Mouse (Mus musculus) B cell, adult 2 months (primary cell): ENCODE data around the gene Etnk2.
"Not testable (repeated sequence)": the region's sequence is repeated elsewhere in the genome, so short reads cannot be mapped to it uniquely, and the experiment has no call there.

Experiments
- DNase-seq, 2 experiments: peaks; one replicate each; pipeline ENCODE4 v3.0.0; 2022

Etnk2 gene

DNA sequence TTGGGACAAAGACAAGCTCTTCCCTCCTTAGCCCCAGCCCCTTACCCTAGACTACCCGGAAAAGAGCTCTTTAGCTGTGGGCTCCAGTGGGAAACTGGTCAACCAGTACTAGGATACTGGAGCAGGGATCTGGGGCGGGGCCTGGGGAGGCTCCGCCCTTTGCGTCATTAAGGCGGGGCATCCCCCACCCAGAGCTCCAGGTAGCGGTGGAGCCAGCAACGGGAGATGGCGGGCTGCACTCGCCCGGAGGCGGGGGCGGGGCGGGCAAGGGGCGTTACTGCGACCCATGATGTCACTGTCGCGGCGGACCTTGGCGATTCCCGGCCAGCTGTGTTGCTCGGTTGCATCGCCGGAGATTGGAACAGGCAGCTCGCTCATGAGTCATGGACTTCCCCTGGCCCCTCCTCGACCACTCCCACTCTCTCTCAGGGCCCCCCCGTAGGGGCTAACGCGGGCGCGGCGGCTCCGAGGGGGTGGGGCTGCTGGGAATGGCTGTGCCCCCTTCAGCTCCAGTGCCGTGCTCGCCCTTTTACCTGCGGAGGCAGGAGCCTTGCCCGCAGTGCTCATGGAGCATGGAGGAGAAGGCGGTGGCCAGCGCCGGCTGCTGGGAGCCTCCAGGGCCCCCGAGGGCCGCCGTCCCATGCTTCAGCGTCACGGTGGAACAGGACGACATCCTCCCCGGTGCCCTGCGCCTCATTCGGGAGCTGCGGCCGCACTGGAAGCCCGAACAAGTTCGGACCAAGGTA is at the start of gene Etnk2:
Gene Etnk2, plus strand, starts transcription at position 297 of the 746 bp plus-strand sequence.
- DNase-seq = peak; percentile 76 to 81

DNA sequence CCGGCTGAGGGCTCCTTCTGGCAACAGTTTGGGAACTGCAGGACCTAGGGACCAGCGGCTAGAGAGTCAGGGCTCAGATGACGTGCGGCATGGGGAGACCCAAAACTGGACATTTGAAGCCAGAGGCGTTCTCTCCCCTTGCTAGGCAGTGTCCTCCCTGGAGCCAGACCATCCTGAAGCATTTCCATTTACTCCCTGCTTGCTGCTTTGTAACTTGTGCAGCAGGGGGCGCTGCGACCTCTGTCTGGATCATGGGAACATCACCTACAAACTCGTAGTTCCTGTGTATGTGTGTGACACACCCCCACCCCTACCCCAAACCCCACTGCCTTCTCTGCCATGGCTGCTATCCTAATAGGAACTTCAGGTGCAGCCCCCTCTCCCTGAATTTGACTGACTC is 49.0 kb upstream of the Etnk2 start:
- peak; percentile 75 for DNase-seq

DNA sequence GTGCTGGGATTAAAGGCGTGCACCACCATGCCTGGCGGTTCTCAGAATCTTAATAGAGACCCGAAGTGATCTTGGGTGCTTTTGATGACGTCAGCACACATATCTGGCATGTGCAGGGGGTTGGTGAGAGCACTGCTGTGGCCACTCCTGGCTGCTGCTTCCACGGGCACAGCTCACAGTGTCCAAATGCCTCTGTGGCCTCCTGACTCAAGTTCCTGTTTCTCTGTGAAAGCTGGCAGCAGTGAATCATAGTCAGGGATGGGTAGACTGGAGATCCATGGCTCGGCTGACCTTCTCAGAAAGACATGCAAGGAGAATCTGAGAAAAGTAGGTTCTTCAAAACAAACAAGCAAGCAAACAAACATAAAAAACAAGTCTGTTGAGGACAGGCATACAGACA is 47.6 kb upstream of the Etnk2 start:
- no peak for DNase-seq

DNA sequence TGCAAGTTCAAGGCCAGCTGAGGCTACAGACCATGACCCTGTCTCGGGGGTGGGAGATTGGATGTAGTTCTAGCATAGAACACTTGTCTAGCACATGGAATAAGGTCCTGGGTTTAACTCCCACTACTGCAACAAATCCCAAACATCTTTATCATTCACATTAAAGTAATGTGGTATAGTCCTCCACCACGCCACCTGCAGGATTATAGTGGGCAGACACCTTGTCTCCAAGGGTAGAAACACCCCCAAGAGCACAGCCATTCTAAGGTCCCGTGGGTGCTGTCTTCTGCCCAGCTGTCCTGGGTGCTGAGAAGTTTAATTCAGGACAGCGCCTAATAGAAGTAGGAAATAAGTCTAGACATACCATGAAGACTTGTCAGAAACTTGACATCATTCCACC is 46.8 kb upstream of the Etnk2 start:
- peak; percentile 16 to 25 for DNase-seq

DNA sequence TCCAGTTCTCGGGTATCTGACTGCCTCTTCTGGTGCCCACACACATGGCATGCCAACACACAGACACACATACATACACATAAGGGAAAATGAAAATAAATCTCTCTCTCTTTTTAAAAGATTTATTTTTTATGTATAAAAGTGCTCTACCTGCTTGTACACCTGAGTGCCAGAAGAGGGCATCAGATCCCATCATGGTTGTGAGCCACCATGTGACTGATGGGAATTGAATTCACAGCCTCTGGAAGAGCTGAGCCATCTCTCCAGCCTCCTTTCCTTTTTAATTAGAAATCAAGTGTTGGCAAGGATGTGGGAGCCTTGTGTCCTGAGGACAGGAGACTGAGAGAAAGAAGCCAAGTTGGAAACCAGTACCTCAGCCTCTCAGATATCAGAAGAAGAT is 46.2 kb upstream of the Etnk2 start:
- DNase-seq = no peak

DNA sequence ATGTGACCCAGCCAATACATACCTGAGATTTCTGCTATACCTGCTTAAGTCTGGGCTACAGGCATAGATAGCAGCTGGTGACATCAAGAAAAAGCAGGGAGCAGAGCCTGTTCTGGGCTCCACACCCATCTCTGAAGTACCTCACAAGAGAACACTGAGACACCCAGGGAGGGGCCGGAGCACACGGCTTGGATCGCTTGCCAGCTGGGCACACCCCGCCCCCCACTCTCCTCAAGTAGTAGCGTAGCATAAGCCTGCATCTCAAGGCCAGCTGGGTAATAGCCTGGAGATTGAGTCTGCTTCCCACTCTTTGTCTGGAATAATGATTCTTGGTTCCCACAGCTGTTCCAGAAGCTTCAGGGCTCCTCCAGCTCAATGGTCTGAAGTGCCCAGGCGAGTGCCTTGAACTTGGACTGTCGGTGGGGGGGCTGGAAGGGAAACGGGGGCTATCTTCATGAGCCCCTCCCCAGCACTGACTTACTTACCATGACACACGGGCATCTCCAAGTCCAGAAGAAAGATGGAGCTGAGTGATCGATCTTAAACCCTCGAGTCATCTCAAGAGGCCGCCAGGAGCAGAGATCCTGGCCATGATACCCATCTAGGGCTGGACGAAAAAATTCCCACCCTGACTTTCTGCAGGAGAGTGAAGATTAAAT is 42.0 kb upstream of the Etnk2 start, which contains the start of gene Kiss1:
Gene Kiss1, plus strand, starts transcription at position 609 of the 659 bp plus-strand sequence.
- no peak for DNase-seq

DNA sequence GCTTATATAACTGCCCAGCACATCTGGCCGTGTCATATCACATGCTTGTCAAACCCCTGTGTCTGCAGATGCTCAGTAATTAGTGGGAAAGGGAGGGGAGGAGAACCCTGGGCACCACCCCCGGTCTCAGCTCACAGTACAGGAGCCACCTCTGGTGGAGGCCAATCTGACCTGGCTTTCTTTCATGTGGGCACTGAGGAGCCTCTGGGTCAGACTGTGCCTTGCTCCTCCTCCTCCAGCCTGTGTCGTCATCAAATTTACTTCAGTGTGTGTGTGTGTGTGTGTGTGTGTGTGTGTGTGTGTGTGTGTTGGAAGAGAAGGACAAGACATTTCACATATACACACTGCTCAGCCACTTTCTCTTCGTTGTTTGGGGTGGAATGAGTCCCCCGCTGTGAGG is 40.0 kb upstream of the Etnk2 start:
- no peak for DNase-seq

DNA sequence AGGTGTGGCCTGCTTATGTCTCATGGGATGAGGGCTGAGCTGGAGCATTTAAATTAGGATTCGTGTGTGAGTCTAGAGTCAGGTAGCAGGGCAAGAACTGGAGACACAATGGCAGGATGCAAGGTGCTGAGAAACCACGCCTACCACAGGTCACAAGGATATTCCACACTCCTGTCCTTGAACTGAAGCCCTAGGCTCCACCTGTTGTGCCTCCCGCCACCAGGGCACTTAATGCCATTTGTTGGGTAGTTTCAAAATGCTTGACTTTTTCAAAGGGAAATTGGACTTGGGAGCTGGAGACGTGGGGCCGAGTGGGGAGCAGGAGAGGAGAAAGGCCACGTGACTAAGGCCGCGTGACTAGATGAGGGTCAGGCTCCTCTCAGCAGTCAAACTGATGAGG is 37.4 kb upstream of the Etnk2 start:
- no peak for DNase-seq

DNA sequence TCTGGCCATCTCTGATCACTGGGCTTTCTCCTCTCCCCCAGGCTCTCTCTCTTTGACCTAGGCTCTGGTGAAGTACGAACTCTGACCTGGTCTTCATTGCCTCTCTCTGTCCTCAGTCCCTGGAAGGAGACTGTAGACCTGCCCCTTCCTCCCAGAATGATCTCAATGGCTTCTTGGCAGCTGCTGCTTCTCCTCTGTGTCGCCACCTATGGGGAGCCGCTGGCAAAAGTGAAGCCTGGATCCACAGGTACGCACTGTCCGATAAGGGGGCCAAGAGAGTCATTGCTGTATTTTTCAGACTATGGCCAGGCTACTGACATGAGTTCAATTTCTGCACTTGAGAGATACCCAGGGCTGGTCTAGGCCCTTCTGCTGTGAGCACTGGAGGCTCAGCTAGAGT is 36.3 kb upstream of the Etnk2 start:
- no peak for DNase-seq

DNA sequence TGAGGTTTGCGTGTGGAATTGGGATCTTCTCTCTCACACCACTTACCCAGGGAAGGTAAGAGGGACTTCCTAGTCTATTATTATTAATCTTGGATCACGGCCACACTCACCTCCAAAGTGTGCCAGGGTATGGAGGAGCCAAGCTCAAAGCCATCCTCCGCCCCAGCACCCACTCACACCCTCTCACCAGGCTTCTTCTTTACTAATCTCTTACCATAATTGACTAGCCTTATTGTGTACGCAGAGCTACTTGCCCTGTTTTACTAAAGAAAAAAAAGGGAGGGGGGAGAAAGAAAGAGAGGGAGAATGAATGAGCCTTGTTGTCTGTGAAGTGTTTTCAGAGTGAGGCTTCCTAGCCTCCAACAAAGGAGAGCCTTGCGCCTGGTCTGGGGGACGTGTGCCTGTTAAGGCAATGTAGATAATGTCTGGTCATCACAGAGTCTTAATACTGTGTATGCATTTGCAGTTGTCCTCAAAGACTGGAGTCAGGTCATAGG is 35.0 kb upstream of the Etnk2 start:
- DNase-seq = no peak

DNA sequence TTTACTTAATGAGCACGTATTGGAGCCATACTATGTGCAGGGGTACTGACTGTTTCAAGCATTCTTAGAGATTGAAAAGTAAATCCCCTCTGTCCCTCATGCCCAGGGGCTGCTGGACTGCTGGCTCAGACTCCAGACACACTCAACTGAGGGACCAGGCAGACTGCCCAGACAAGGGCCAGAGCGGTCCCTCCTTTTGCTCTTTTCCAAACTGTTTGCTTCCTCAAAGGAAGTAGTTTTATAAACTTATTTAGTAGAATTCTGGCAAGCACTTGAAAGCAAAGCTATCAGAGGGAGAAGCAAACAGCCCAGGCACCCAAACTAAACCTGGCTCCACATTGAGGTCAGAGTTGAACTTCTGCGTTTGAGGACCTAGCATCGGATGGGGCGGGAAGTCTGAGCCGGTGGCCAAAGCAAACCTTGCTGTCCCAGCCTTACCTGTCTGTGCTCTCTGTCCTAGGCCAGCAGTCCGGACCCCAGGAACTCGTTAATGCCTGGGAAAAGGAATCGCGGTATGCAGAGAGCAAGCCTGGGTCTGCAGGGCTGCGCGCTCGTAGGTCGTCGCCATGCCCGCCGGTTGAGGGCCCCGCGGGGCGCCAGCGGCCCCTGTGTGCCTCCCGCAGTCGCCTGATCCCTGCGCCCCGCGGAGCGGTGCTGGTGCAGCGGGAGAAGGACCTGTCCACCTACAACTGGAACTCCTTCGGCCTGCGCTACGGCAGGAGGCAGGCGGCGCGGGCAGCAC is 34.3 kb upstream of the Etnk2 start:
- no peak for DNase-seq

DNA sequence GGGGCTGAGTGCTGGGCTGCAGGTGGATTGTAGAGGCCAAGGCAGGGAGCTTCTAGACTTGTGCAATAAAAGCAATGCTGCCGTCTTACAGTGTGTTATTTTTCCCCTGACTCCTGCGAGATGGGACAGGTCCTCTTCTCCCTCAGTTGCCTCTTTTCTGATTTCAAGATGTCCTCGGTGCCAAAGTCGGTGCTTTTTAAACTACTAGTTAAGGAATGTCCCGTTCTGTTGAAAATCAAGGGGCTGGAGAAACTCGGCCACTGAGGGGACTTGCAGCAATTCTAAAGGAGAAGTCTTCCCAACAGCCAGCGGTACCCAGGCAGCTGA is 33.8 kb upstream of the Etnk2 start:
- DNase-seq = no peak

DNA sequence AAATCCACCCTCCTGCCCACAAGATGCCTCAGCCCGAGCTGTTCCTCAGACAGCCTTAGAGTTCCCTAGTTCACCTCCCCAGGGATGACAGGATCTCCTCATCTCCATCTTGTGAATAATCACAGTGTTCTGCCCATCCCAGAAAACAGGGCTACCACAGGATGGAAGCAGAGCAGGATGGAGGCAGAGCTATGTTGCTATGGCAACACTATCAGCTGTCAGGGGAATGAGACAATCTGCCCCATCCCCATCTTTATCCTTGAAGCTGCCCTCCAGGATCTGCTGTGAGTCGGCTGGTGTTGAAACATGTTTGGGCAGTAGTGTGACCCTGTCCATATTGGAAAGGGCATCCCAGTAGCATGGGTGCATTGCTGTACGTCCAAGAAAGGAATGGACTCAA is 32.2 kb upstream of the Etnk2 start:
- no peak for DNase-seq

DNA sequence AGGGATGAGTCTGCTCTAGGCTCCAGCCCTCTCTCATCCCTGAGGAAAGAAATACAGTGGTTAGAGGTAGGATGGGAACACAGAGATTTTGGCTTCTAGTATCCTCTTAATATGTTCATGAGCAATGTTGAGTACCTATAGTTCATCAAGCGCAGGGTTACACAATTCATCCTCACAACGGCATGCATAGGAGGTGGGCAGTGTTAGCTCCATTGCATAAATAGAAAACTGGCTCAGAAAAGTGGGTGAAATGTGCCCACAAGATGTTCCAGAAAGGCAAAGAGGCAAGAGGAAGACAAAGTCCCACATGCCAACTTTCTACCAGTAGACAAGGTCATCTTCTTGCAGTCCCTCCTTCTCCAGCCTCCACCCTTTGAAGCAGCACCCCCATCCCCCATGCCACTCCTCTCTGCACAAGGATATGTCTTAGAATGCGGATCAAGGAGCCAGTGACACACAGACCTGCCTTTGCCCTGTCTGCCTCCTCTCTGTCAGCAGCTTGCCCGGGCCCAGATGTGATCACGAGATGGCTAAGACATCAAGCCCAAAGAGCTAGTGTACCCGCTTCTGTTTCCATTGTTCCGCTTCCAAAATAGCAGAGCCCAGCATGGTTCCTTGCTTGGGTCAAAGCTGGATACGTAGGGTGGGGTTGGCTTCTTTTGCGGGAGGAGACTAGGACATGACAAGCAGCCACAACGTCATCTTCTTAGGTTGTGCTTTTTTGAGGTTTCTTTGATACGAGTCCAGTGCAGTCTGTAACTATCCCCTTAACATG is 30.5 kb upstream of the Etnk2 start:
- DNase-seq = no peak

DNA sequence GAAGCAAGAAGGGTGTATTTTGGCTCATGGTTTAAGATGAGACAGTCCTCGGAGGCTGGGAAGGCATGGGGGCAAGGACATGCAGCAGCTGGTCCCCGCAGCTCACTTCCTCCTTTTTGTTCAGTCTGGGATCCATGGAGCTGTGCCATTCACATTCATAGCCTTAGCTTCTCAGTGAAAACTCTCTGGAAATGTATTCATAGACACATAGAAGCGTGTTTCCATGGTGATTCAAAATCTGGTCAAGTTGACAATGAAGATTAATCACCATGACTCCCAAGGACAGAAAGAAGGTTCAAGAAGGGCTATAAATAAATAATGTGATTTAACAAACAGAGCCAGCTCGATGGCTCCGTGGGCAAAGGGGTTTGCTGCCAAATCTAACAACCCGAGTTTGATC is 29.4 kb upstream of the Etnk2 start:
- DNase-seq = no peak

DNA sequence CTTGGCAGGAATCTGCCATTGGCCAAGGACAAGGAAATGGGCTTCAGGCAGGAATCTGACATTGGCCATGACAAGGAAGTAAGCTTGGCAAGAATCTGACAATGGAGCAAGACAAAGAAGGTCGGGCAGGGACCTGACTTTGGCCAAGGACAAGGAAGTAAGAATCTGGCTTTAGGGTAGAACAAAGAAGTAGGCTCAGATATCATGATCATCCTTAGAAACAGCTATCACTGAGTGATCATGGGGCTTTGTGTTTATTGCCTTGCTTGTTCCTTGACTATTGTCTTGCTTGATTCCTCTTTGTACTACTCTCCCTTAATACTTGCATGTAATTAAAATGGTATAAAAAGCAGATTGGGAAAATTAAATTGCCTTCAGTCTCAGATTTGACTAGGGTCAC is 23.0 kb upstream of the Etnk2 start:
- DNase-seq = not testable (repeated sequence)

DNA sequence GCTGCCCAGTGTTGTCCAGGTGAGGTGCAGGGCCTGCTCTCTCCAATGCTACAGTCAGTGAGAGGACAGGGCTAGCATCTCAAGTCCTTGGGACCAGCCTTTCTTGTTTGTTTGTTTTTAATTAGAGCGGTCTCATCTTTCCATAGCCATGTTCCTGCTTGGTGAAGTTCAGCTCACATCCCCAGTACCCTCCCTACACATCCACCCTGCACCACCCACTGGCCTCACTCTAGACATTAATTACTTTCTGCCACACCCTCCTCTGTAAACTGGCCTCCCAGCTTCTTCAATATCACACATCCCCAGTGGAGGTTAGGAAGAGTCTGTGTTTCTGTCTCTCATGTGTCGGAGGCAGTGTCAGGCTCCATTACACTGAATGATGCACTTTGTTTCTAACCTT is 19.0 kb upstream of the Etnk2 start:
- DNase-seq = no peak

DNA sequence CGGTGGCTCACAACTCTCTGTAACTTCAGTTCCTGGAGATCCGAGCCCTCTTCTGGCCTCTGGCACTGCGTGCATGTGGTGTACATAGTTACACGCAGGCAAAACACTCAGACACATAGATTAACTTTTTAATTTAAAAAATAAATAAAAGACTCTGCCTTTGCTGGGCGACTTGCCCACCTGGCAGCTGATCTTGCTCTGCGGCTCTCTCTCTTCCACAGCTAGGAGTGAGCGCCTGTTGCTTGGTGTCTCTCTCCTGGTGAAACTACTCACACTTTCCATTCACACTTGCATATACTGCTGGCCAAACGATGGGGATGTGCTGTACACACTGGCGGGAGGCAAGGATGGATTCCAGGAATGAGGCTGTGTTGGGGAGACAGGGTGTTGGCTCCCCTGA is 16.8 kb upstream of the Etnk2 start:
- DNase-seq = no peak

DNA sequence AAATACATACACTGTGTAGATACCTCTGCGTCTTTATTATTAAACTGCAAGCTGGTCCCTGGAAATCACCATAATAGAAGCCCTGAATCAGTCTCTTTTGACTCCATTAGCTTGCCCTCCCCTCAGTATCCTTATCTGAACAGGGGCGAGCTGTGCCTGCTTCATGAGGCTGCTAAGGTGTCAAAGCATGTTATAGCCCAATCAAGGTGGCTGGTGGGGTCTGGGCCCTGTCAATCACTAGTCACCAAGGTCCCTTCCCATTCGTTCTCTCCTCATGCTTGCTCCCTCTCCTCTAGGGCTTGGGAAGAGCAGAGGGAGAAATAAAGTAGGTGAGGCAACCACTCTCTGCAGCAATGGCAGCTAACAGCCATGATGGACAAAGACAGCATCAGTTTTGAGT is 16.1 kb upstream of the Etnk2 start:
- DNase-seq = no peak

DNA sequence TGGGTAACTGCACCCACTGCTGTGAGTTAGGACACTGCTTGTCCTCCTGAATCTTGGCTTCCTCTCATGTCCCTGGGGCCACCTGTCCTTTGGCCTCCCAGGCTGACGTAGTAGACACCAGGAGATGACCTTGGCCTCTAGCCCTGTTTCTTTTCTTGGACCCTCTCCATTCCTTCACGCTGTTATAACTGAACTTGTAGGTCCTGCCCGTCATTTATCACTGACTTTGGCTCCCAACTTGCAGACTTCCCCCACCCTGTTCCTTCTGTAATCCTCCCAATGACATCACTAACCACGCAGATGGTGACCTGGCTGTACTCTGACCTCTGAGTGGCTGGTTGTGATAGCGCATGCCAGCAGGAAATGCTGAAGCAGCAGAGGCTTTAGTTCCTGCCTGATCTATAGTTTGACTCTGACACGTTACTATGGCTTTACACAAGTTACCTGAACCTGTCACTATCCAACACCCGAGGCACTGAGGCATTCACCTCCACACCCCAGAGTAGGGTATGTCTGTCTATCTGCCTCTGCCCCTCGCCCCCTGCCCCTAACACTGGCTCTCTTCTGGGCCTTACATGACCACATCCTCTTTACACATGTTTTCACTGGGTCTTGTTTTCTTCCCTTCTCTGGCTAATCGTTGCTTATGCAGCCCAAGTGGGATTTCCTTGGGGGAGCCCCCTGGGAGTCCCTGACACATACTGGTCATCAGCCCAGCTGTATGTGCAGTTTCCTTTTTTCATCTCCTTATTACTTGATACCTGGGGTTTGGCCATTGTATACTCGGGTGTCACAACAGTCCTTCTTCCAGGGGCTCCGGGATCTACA is 15.5 kb upstream of the Etnk2 start:
- DNase-seq = peak; percentile 70 to 72

DNA sequence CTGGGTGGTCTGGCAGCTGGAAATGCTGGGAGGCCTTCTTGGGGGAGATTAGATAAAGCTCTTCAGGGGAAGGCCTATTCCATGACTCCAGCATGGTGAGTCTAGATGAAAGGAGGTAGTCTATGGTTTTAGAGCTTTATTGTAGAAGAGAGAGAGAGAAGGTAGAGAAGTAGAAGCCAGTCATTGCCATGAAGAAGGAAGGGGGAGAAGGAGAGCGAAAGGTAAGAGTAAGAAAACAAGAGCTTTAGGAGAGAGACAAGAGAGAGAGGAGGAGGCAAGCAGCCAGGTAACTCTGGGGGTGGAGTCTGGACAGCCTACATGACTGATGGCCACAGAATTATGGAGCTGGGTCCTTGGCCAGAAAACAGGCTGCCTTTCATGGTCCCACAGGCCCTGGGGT is 13.2 kb upstream of the Etnk2 start, which contains the start of gene Ren1:
Gene Ren1, plus strand, starts transcription at position 301 of the 400 bp plus-strand sequence.
- no peak for DNase-seq

DNA sequence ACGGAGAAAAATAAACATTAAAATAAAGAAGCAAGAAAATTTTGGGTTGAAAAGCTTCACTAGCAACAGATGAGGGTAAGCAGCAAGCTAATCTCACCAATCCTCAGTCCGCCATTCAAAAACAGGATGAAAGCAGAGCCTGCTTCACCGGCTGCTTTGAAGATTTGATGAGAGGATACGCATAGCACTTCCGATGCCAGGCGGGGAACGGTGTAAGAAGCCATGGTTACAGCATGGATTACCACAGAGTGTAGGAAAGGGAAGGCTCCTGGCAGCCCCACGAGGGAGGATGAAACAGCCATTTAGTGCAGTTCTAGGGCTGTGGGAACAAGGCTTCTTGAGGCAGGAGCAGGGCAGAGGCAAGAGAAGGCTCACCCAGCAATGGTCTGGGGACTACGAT is 11.6 kb upstream of the Etnk2 start:
- no peak for DNase-seq
